Mouse (Mus musculus) ES-E14 (cell line): Measurements from ENCODE around the gene Phospho1. TPM values are rescaled to one million over a fixed set of nuclear protein-coding genes. Genes with fewer than 3 reads are reported as not detected.
A peak's percentile ranks its signal among the peaks of the same experiment; 100 is the strongest.

Experiments used
- DNase-seq: peaks from one replicate; pipeline ENCODE4 v3.0.0-alpha.2; 2013; ENCODE audit warnings: low read depth, low spot score
- H3K27ac ChIP-seq: 2 replicates; pipeline ENCODE4 v1.5.1; 2012; ENCODE audit warnings: low read depth, mild to moderate bottlenecking, low read length, moderate library complexity, mixed read lengths; ENCODE audit not compliant: poor library complexity, insufficient read depth, severe bottlenecking
- H3K36me3 ChIP-seq: 2 replicates; pipeline ENCODE4 v1.6.1; 2012; ENCODE audit warnings: mild to moderate bottlenecking, low read length, moderate library complexity, mixed read lengths; ENCODE audit not compliant: control insufficient read depth, poor library complexity, insufficient read depth, severe bottlenecking
- H3K4me1 ChIP-seq, 2 experiments: fragments of 150-350 bp in 1 of 2; sonication (generic) in 1 of 2; 2 replicates each; pipeline ENCODE4 v1.6.1; 2012; ENCODE audit warnings: low read length in 2 of 2, mild to moderate bottlenecking in 1 of 2, mixed read lengths in 1 of 2; ENCODE audit not compliant: control insufficient read depth in 2 of 2, insufficient read depth in 2 of 2, poor library complexity in 1 of 2
- H3K4me3 ChIP-seq, 2 experiments: fragments of 150-350 bp in 1 of 2; sonication (generic) in 1 of 2; 2 replicates each; pipeline ENCODE4 v1.5.1; 2012; ENCODE audit warnings: low read length in 2 of 2, low read depth in 1 of 2, mild to moderate bottlenecking in 1 of 2, mixed read lengths in 1 of 2; ENCODE audit not compliant: insufficient read depth in 1 of 2, poor library complexity in 1 of 2, severe bottlenecking in 1 of 2
- H3K9ac ChIP-seq: 2 replicates; pipeline ENCODE4 v1.6.1; 2012; ENCODE audit warnings: low read depth, mild to moderate bottlenecking, low read length, mixed read lengths; ENCODE audit not compliant: poor library complexity, insufficient read depth, severe bottlenecking
- H3K9me3 ChIP-seq: fragments of 150-350 bp; sonication (generic); 2 replicates; pipeline ENCODE4 v1.6.1; 2012; ENCODE audit warnings: low read depth, mild to moderate bottlenecking, low read length; ENCODE audit not compliant: control insufficient read depth, insufficient read depth
- CHD2 ChIP-seq: IDR thresholded peaks from 2 replicates; pipeline ENCODE4 v1.6.1; 2014; ENCODE audit warnings: mild to moderate bottlenecking, low read depth, low read length, inconsistent platforms
- HCFC1 ChIP-seq: IDR thresholded peaks from 2 replicates; pipeline ENCODE4 v1.6.1; 2012; ENCODE audit warnings: low read length, inconsistent platforms, borderline replicate concordance; ENCODE audit not compliant: insufficient read depth
- MAFK ChIP-seq: IDR thresholded peaks from 2 replicates; pipeline ENCODE4 v1.6.1; 2014; ENCODE audit warnings: mild to moderate bottlenecking, low read depth, low read length, inconsistent platforms; ENCODE audit not compliant: insufficient read depth
- ZC3H11A ChIP-seq: IDR thresholded peaks from 2 replicates; pipeline ENCODE4 v1.6.1; 2012; ENCODE audit warnings: low read depth, mild to moderate bottlenecking, inconsistent platforms, low read length, borderline replicate concordance
- ZNF384 ChIP-seq: IDR thresholded peaks from 2 replicates; pipeline ENCODE4 v1.6.1; 2012; ENCODE audit warnings: low read depth, low read length, inconsistent platforms
- in situ Hi-C, 2 experiments: fragments of 600-800 bp; cut with MboI; formaldehyde crosslinking; loops; one replicate each; pipeline ENCODE4 v1.15.1; 2025; ENCODE audit warnings: low sequenced_read_pairs in 2 of 2, inconsistent platforms in 1 of 2; ENCODE audit not compliant: unreplicated experiment in 2 of 2
- total RNA-seq: library from RNA; depleted of rRNA; stranded (reverse); fragments of 300-350 nt; gene quantifications from 2 replicates; pipeline ENCODE4 v1.2.3, GENCODE M21; 2012

The Phospho1 gene
- total RNA-seq, 1 experiment, result 2.6 TPM

DNA sequence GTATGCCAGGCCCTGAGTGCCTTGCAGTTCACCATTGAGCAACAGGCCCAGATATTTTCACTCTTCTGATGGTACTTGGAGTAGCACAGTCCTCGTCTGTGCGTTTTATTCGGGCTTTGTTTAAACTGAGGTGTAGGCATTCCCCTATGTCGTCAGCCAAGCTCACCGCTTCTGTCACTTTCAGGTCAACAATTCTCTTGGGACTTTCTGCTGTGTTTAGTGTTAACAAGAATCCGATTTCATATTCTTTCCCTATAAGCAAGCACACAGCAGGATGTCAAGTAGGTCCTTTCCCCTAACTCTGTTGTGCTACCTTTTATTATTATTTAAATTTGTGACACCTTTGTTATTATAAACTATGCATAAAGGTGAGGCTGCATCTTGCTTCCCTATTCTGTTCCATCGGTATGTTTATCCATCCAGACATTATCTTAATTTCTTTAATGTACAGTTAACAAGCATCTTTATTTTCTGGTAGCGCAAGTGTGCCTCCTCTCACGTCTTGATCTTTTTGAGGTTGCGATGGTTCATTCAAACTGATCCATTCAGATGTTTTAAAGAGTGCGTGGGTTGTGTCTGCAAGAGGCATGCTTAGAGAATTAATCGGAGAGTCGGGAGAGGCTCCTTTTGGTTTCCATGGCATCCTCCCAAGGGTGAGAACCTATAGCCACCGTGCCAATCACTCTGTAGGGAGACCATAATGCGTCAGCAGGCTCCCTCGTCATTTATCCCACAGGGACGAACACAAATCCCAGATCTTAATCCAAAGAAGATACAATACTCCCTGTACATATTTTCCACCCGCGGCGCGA is 33.6 kb downstream of the Phospho1 start:
- in situ Hi-C loops, result no loop called here
- no peak for TF ChIP-seq CHD2
- no peak for TF ChIP-seq HCFC1
- TF ChIP-seq MAFK, result no peak
- TF ChIP-seq ZNF384, result no peak
- TF ChIP-seq ZC3H11A, result no peak
- Histone ChIP-seq H3K4me3 (peak overlapping the region; percentile 60 to 83), H3K9ac (peak overlapping the region; percentile 61), H3K9me3 (no peaks in the 10 kb centered on the region), H3K4me1 (peaks cover 0 to 9% of the 10 kb centered on the region in 2 experiments; a peak in 1 of 4 replicates), H3K36me3 (peaks cover 11% of the 10 kb centered on the region; the same call in 1 of the 2 replicates), H3K27ac (peak overlapping the region; percentile 28)
- DNase-seq, result no peak

DNA sequence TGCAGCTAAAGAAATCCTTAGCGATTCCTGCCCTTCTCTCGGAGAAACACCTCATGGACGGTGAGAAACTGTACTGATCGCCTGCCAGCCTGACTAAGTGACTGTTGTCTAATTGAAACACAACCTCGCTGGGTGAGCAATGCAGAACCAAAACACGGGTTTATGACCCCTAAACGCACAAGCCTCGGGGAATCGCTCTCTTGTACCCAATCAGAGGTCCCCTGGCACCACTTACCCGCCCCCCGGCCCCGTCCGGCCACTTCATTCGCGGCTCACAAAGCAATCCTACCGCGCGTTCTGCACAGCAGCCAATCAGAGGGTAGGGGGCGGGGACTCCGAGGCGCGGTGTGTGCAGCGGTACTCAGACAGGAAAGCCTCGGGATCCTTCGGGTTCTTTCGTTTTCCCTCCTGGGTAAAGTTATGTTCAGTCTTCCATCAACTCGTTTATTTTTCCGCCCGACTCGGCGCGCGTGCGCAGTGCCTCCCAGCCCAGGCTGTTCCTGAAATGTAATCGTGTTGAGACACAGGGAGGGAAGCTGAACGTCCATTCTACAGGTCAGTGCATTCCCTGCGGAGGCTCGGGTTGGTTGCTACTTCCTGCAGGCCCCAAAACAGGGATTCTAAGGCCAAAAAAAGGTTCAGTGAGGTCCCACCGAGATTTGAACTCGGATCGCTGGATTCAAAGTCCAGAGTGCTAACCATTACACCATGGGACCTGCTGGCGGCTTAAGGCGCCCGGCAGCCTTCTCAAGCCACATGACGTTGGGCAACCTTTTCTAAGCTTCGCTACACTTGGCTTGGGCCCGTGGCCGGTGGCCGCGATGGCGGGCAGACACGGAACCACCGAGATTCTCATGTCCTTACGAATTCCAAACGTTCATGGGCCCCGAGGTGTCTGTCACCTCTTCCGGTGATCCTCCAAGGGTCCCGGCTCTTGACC is 34.5 kb downstream of the Phospho1 start:
- Histone ChIP-seq H3K4me1 (peaks cover 0 to 9% of the 10 kb centered on the region in 2 experiments; a peak in 1 of 4 replicates), H3K4me3 (peak overlapping the region; percentile 72 to 83), H3K9me3 (no peaks in the 10 kb centered on the region), H3K36me3 (peaks cover 11% of the 10 kb centered on the region; the same call in 1 of the 2 replicates), H3K27ac (peak overlapping the region; percentile 74), H3K9ac (peak overlapping the region; percentile 87)
- peak; percentile 98 for DNase-seq
- in situ Hi-C loops, result no loop called here
- no peak for TF ChIP-seq ZNF384
- TF ChIP-seq CHD2, result peak; percentile 80
- TF ChIP-seq HCFC1, result peak; percentile 17; the same call in 1 of the 2 replicates
- TF ChIP-seq MAFK, result 0 out of 2 replicates have a peak, but pooled peaks have one; percentile 36
- TF ChIP-seq ZC3H11A, result no peak

DNA sequence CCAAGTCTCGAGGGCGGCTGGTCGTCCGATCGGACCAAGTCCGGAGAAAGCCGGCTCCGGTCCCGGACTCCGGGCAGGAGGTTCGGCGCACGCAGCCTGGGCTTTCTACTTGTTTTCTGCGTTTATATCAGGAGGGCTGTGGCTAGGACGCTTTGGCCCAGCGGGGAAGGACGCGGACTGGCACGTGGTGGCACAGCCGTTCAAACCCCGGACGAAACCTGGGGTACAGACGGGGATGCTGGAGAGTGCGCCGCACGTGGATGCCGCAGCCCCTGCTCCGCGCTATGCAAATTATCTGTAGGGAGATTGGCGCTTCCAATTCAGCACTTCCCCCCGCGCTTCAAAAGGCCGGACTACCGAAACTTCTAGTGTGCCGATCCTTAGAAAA is 35.2 kb downstream of the Phospho1 start:
- TF ChIP-seq CHD2 (no peak), MAFK (no peak), HCFC1 (0 out of 2 replicates have a peak, but pooled peaks have one; percentile 19), ZNF384 (no peak), ZC3H11A (no peak)
- DNase-seq, result no peak
- H3K36me3 ChIP-seq, result peaks cover 11% of the 10 kb centered on the region; the same call in 1 of the 2 replicates
- H3K9me3 ChIP-seq, result no peaks in the 10 kb centered on the region
- peak overlapping the region; percentile 74 for H3K27ac ChIP-seq
- peak overlapping the region; percentile 87 for H3K9ac ChIP-seq
- H3K4me3 ChIP-seq, result peak overlapping the region; percentile 72 to 83
- H3K4me1 ChIP-seq, result peaks cover 0 to 9% of the 10 kb centered on the region in 2 experiments; a peak in 1 of 4 replicates
- in situ Hi-C loops, result no loop called here

DNA sequence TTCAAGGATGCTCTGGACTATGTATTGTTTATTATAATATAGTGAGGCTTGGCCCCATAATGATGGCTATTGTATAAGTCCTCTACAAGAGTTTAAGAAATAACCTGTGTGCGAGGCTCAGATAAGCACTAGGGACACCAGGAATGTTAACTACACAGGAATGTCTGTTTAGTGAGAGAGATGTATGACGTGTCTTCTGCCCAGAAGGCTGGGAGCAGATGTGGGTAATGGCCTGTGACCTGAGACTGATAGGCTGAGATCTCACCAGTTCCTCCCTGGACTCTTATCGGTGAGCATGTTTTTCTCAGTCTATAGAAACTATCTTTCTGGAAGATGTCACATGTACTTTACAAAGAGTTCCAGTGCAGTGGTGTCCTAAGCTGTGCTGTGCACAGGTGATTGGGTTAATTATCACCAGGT is 35.8 kb downstream of the Phospho1 start:
- Histone ChIP-seq H3K36me3 (peaks cover 11% of the 10 kb centered on the region; the same call in 1 of the 2 replicates), H3K9me3 (no peaks in the 10 kb centered on the region), H3K27ac (no peak overlapping the region), H3K9ac (peak overlapping the region; percentile 87; the same call in 1 of the 2 replicates), H3K4me1 (peaks cover 0 to 9% of the 10 kb centered on the region in 2 experiments; a peak in 1 of 4 replicates), H3K4me3 (peak overlapping the region; percentile 72 to 83)
- no peak for TF ChIP-seq HCFC1
- no peak for TF ChIP-seq ZNF384
- TF ChIP-seq MAFK, result no peak
- no peak for TF ChIP-seq CHD2
- TF ChIP-seq ZC3H11A, result no peak
- in situ Hi-C loops, result no loop called here
- no peak for DNase-seq
